Mouse (Mus musculus) cortical plate, adult 2 months (tissue): ENCODE data around the gene Aig1. TPM values are rescaled to one million over a fixed set of nuclear protein-coding genes. Genes with fewer than 3 reads are reported as not detected.

Experiments
- H3K27ac ChIP-seq: fragments of 200-500 bp; 2 replicates; pipeline ENCODE4 v1.5.1; 2012; ENCODE audit warnings: low read length, control low read depth, inconsistent platforms; ENCODE audit not compliant: insufficient read depth
- H3K4me1 ChIP-seq: fragments of 200-500 bp; 2 replicates; pipeline ENCODE4 v1.6.1; 2011; ENCODE audit warnings: low read length; ENCODE audit not compliant: control insufficient read depth, insufficient read depth
- H3K4me3 ChIP-seq: fragments of 200-500 bp; 2 replicates; pipeline ENCODE4 v1.5.1; 2011; ENCODE audit warnings: mild to moderate bottlenecking, low read length, control low read depth; ENCODE audit not compliant: insufficient read depth
- CTCF ChIP-seq: fragments of 200-500 bp; IDR thresholded peaks from 2 replicates; pipeline ENCODE4 v1.5.1; 2011; ENCODE audit warnings: mild to moderate bottlenecking, control low read depth, low read length; ENCODE audit not compliant: insufficient read depth; ENCODE audit errors: extremely low read depth
- POLR2A ChIP-seq: fragments of 200-500 bp; IDR thresholded peaks from 2 replicates; pipeline ENCODE4 v1.6.1; 2011; ENCODE audit warnings: mild to moderate bottlenecking, low read length, control low read depth; ENCODE audit not compliant: insufficient read depth; ENCODE audit errors: extremely low read depth
- polyA plus RNA-seq: library from polyadenylated mRNA; depleted of rRNA; stranded (reverse); fragments of >200 nt; gene quantifications from 2 replicates; pipeline ENCODE4 v1.2.3, GENCODE M21; 2012; rRNA removed

Gene Aig1
- polyA plus RNA-seq, 1 experiment = 69.4 TPM

GRCm38 (mm10) chr10:13631796-13632195 lies 237.0 kb downstream of the Aig1 start:
- Histone ChIP-seq H3K4me3 (no peak overlapping the region), H3K27ac (no peak overlapping the region), H3K4me1 (no peaks in the 10 kb centered on the region; the same call in 1 of the 2 replicates)
- TF ChIP-seq POLR2A (no peak), CTCF (no peak)

GRCm38 (mm10) chr10:13623735-13624134 lies 245.0 kb downstream of the Aig1 start:
- no peak for TF ChIP-seq CTCF
- no peak for TF ChIP-seq POLR2A

GRCm38 (mm10) chr10:13600926-13601325 lies 267.9 kb downstream of the Aig1 start:
- no peak for TF ChIP-seq POLR2A
- no peak for TF ChIP-seq CTCF
- Histone ChIP-seq H3K4me3 (no peak overlapping the region), H3K27ac (no peak overlapping the region), H3K4me1 (peaks cover 5% of the 10 kb centered on the region; the same call in 1 of the 2 replicates)

More at GRCm38 (mm10) chr10:13623735-13624134, 245.0 kb downstream of the Aig1 start:
- Histone ChIP-seq H3K4me3 (no peak overlapping the region), H3K27ac (no peak overlapping the region), H3K4me1 (no peaks in the 10 kb centered on the region)

- H3K4me3 ChIP-seq = no peak overlapping the region
- peaks cover 7% of the 10 kb centered on the region; the same call in 1 of the 2 replicates for H3K4me1 ChIP-seq
- no peak for TF ChIP-seq CTCF
- no peak overlapping the region for H3K27ac ChIP-seq
These were observed 271.3 kb downstream of the Aig1 start for GRCm38 (mm10) chr10:13597491-13597890.

Other genes starting within 250 kb of the Aig1 start
- 101 and 113 TPM in 2 replicates for gene Hivep2, start 97.1 kb upstream of the Aig1 start, polyA plus RNA-seq